Mouse (Mus musculus) MEL (cell line): Measurements from ENCODE around the gene Nck2. TPM values are rescaled to one million over a fixed set of nuclear protein-coding genes. Genes with fewer than 3 reads are reported as not detected.
A peak's percentile ranks its signal among the peaks of the same experiment; 100 is the strongest.

ENCODE experiments used
- DNase-seq: peaks from one replicate; pipeline ENCODE4 v3.0.0; 2011; ENCODE audit warnings: low read depth, low spot score
- H3K27ac ChIP-seq: 2 replicates; pipeline ENCODE4 v1.5.1; 2012; ENCODE audit warnings: low read depth, mild to moderate bottlenecking, control low read depth, low read length, moderate library complexity; ENCODE audit not compliant: control insufficient read depth
- H3K27me3 ChIP-seq, 2 experiments: fragments of 150-350 bp in 1 of 2; sonication (generic) in 1 of 2; 2 replicates each; pipeline ENCODE4 v1.6.1; 2012; ENCODE audit warnings: low read length in 2 of 2, mild to moderate bottlenecking in 2 of 2, improper control_type of control experiment in 1 of 2, moderate library complexity in 1 of 2; ENCODE audit not compliant: insufficient read depth in 2 of 2, control insufficient read depth in 1 of 2
- H3K36me3 ChIP-seq, 2 experiments: 2 replicates each; pipeline ENCODE4 v1.6.1; 2012 to 2014; ENCODE audit warnings: low read length in 2 of 2, improper control_type of control experiment in 1 of 2, inconsistent platforms in 1 of 2, mild to moderate bottlenecking in 1 of 2; ENCODE audit not compliant: insufficient read depth in 2 of 2, control insufficient read depth in 1 of 2
- H3K4me1 ChIP-seq, 2 experiments: fragments of 150-350 bp in 1 of 2; sonication (generic) in 1 of 2; 2 replicates each; pipeline ENCODE4 v1.6.1; 2012; ENCODE audit warnings: low read length in 2 of 2, improper control_type of control experiment in 1 of 2, mild to moderate bottlenecking in 1 of 2; ENCODE audit not compliant: insufficient read depth in 2 of 2, control insufficient read depth in 1 of 2
- H3K4me3 ChIP-seq, 2 experiments: fragments of 150-350 bp in 1 of 2; sonication (generic) in 1 of 2; 2 replicates each; pipeline ENCODE4 v1.5.1; 2012; ENCODE audit warnings: low read depth in 2 of 2, low read length in 2 of 2, mild to moderate bottlenecking in 2 of 2, moderate library complexity in 2 of 2, control low read depth in 1 of 2, improper control_type of control experiment in 1 of 2; ENCODE audit not compliant: control insufficient read depth in 1 of 2, insufficient read depth in 1 of 2
- H3K79me2 ChIP-seq: 2 replicates; pipeline ENCODE4 v1.6.1; 2012; ENCODE audit warnings: mild to moderate bottlenecking, low read length, moderate library complexity; ENCODE audit not compliant: control insufficient read depth, poor library complexity, insufficient read depth
- H3K9ac ChIP-seq: 2 replicates; pipeline ENCODE4 v1.6.1; 2012; ENCODE audit warnings: low read depth, mild to moderate bottlenecking, control low read depth, low read length, moderate library complexity; ENCODE audit not compliant: control insufficient read depth, poor library complexity, severe bottlenecking
- H3K9me3 ChIP-seq: fragments of 150-350 bp; sonication (generic); replicated peaks from 2 replicates; pipeline ENCODE4 v1.6.1; 2012; ENCODE audit warnings: mild to moderate bottlenecking, low read length, improper control_type of control experiment, moderate library complexity; ENCODE audit not compliant: insufficient read depth
- BHLHE40 ChIP-seq: IDR thresholded peaks from 2 replicates; pipeline ENCODE4 v1.6.1; 2012; ENCODE audit warnings: low read depth, mild to moderate bottlenecking, inconsistent platforms, low read length, improper control_type of control experiment, borderline replicate concordance
- EP300 ChIP-seq, 2 experiments: IDR thresholded peaks; 2 replicates each; pipeline ENCODE4 v1.6.1; 2011; ENCODE audit warnings: improper control_type of control experiment in 2 of 2, low read length in 2 of 2, low read depth in 1 of 2, mild to moderate bottlenecking in 1 of 2
- GATA1 ChIP-seq: IDR thresholded peaks from 2 replicates; pipeline ENCODE4 v1.6.1; 2011; ENCODE audit warnings: low read depth, low read length, improper control_type of control experiment
- MAZ ChIP-seq: IDR thresholded peaks from 2 replicates; pipeline ENCODE4 v1.6.1; 2012; ENCODE audit warnings: low read depth, mild to moderate bottlenecking, inconsistent platforms, low read length, improper control_type of control experiment
- MEF2A ChIP-seq: IDR thresholded peaks from 2 replicates; pipeline ENCODE4 v1.6.1; 2014; ENCODE audit warnings: low read depth, mild to moderate bottlenecking, inconsistent platforms, low read length, improper control_type of control experiment; ENCODE audit not compliant: poor library complexity, insufficient replicate concordance, severe bottlenecking; ENCODE audit errors: extremely low read depth
- MYB ChIP-seq: IDR thresholded peaks from 2 replicates; pipeline ENCODE4 v1.6.1; 2011; ENCODE audit warnings: mild to moderate bottlenecking, low read depth, low read length, improper control_type of control experiment
- NELFE ChIP-seq: IDR thresholded peaks from 2 replicates; pipeline ENCODE4 v1.6.1; 2011; ENCODE audit warnings: low read depth, low read length, improper control_type of control experiment
- NRF1 ChIP-seq: IDR thresholded peaks from 2 replicates; pipeline ENCODE4 v1.6.1; 2014; ENCODE audit warnings: low read depth, mild to moderate bottlenecking, inconsistent platforms, low read length, improper control_type of control experiment, moderate library complexity; ENCODE audit not compliant: poor library complexity, insufficient read depth, severe bottlenecking
- POLR2A ChIP-seq, 2 experiments: IDR thresholded peaks; 2 replicates each; pipeline ENCODE4 v1.6.1; 2011 to 2012; ENCODE audit warnings: low read length in 2 of 2, mild to moderate bottlenecking in 2 of 2, control low read depth in 1 of 2, improper control_type of control experiment in 1 of 2, low read depth in 1 of 2, moderate library complexity in 1 of 2; ENCODE audit not compliant: control insufficient read depth in 1 of 2, insufficient read depth in 1 of 2, poor library complexity in 1 of 2
- SIN3A ChIP-seq: IDR thresholded peaks from 2 replicates; pipeline ENCODE4 v1.6.1; 2012; ENCODE audit warnings: low read length, improper control_type of control experiment, inconsistent platforms
- TBP ChIP-seq: IDR thresholded peaks from 2 replicates; pipeline ENCODE4 v1.8.0; 2011; ENCODE audit warnings: low read depth, low read length, improper control_type of control experiment
- USF1 ChIP-seq: IDR thresholded peaks from 2 replicates; pipeline ENCODE4 v1.6.1; 2014; ENCODE audit warnings: low read depth, mild to moderate bottlenecking, inconsistent platforms, low read length, improper control_type of control experiment, moderate library complexity
- ZMIZ1 ChIP-seq: IDR thresholded peaks from 2 replicates; pipeline ENCODE4 v1.6.1; 2012; ENCODE audit warnings: low read depth, mild to moderate bottlenecking, inconsistent platforms, low read length, improper control_type of control experiment, moderate library complexity
- ZNF384 ChIP-seq: IDR thresholded peaks from 2 replicates; pipeline ENCODE4 v1.6.1; 2012; ENCODE audit warnings: low read depth, mild to moderate bottlenecking, inconsistent platforms, low read length, improper control_type of control experiment
- polyA plus RNA-seq, 2 experiments: library from polyadenylated mRNA; stranded (reverse) in 1 of 2; unstranded in 1 of 2; fragments of >175 nt in 1 of 2; fragments of >200 nt in 1 of 2; gene quantifications; 2 replicates each; pipeline versions ENCODE4 v1.2.1 to v1.2.4; 2012; ENCODE audit warnings: low replicate concordance in 2 of 2, low read depth in 1 of 2; ENCODE audit not compliant: insufficient read length in 2 of 2, insufficient read depth in 1 of 2, missing spikeins in 1 of 2
- total RNA-seq: library from RNA; depleted of rRNA; stranded (reverse); fragments of 300-350 nt; gene quantifications from 2 replicates; pipeline ENCODE4 v1.2.3, GENCODE M21; 2012

Gene Nck2
- total and polyA plus RNA-seq, 3 experiments = 9.4 to 12.4 TPM; not detected in 1

GRCm38 (mm10) chr1:43442568-43442967 lies 1.8 kb upstream of the Nck2 start:
- Histone ChIP-seq H3K4me1 (peaks cover 2 to 7% of the 10 kb centered on the region in 2 experiments; a peak in 3 of 4 replicates), H3K4me3 (no peak overlapping the region), H3K36me3 (peaks cover 0 to 6% of the 10 kb centered on the region in 2 experiments; a peak in 2 of 4 replicates), H3K9me3 (no peaks in the 10 kb centered on the region), H3K27me3 (no peaks in the 10 kb centered on the region), H3K79me2 (peaks cover 8% of the 10 kb centered on the region), H3K9ac (no peak overlapping the region), H3K27ac (no peak overlapping the region)
- TF ChIP-seq MYB (no peak), TBP (no peak), USF1 (no peak)
- no peak for DNase-seq

GRCm38 (mm10) chr1:43445170-43446088 lies 1.1 kb downstream of the Nck2 start:
- Histone ChIP-seq H3K27ac (no peak overlapping the region), H3K9me3 (no peaks in the 10 kb centered on the region), H3K27me3 (no peaks in the 10 kb centered on the region), H3K9ac (peak overlapping the region; percentile 79), H3K4me1 (peaks cover 5 to 9% of the 10 kb centered on the region in 2 experiments; a peak in 3 of 4 replicates), H3K79me2 (peaks cover 8% of the 10 kb centered on the region), H3K4me3 (peak overlapping the region; percentile 73 to 98), H3K36me3 (peaks cover 0 to 10% of the 10 kb centered on the region in 2 experiments; a peak in 2 of 4 replicates)
- DNase-seq = peak; percentile 71
- TF ChIP-seq NELFE = peak; percentile 23; the same call in 1 of the 2 replicates
- TF ChIP-seq SIN3A = peak; percentile 8; the same call in 1 of the 2 replicates
- TF ChIP-seq GATA1 = no peak
- peak; percentile 44; the same call in 1 of the 2 replicates for TF ChIP-seq NRF1
- peak; percentile 42 to 52; a peak in 3 of 4 replicates for TF ChIP-seq POLR2A (IDR thresholded peaks at IDR 0.05; ENCODE audit: control insufficient read depth in 1 of 2, insufficient read depth in 1 of 2, low read depth in 1 of 2, low read length in 2 of 2, poor library complexity in 1 of 2)
- TF ChIP-seq EP300 (IDR thresholded peaks at IDR 0.05; ENCODE audit: low read depth in 1 of 2, low read length in 2 of 2) = no peak
- TF ChIP-seq ZNF384 = no peak
- TF ChIP-seq BHLHE40 = no peak
- TF ChIP-seq ZMIZ1 = peak; percentile 69; the same call in 1 of the 2 replicates
- TF ChIP-seq MAZ = peak; percentile 73; the same call in 1 of the 2 replicates
- no peak for TF ChIP-seq MEF2A
